Mouse (Mus musculus) liver, embryonic 14.5 days (tissue): ENCODE results near the gene Cfl1.

Experiments used
- CTCF ChIP-seq: IDR thresholded peaks from 2 replicates; pipeline ENCODE4 v1.5.1; 2016; ENCODE audit warnings: antibody characterized with exemption, low read depth, control low read depth
- EP300 ChIP-seq: IDR thresholded peaks from 2 replicates; pipeline ENCODE4 v1.6.1; 2016; ENCODE audit warnings: antibody characterized with exemption, low read depth

DNA sequence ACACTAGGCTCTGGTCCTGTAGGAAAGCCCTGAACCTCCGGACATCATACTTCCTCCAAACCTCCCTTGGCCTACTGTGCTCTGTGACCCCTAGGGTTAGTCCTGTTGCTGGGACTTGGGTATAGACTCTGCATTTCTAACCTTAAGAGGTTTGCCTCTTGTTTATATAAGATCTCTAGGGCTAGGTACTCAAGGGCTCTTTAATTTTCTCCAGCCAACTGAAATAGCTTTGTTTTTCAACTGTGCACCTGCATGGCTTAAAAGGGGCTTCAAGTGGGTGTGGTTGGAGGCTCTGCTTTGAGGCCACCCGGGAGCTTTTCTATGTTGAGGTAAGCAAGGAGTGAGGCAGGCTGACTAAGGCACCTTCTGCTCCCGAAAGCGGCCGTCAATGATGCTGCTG, 5.8 kb upstream of the Cfl1 start:
- TF ChIP-seq CTCF (no peak), EP300 (no peak)
